Mouse (Mus musculus) MEL (cell line): ENCODE data around the gene Dnmt3l. TPM values are rescaled to one million over a fixed set of nuclear protein-coding genes. Genes with fewer than 3 reads are reported as not detected.

Source experiments
- DNase-seq: peaks from one replicate; pipeline ENCODE4 v3.0.0; 2011; ENCODE audit warnings: low read depth, low spot score
- H3K27ac ChIP-seq: 2 replicates; pipeline ENCODE4 v1.5.1; 2012; ENCODE audit warnings: low read depth, mild to moderate bottlenecking, control low read depth, low read length, moderate library complexity; ENCODE audit not compliant: control insufficient read depth
- H3K27me3 ChIP-seq, 2 experiments: fragments of 150-350 bp in 1 of 2; sonication (generic) in 1 of 2; 2 replicates each; pipeline ENCODE4 v1.6.1; 2012; ENCODE audit warnings: low read length in 2 of 2, mild to moderate bottlenecking in 2 of 2, improper control_type of control experiment in 1 of 2, moderate library complexity in 1 of 2; ENCODE audit not compliant: insufficient read depth in 2 of 2, control insufficient read depth in 1 of 2
- H3K36me3 ChIP-seq, 2 experiments: 2 replicates each; pipeline ENCODE4 v1.6.1; 2012 to 2014; ENCODE audit warnings: low read length in 2 of 2, improper control_type of control experiment in 1 of 2, inconsistent platforms in 1 of 2, mild to moderate bottlenecking in 1 of 2; ENCODE audit not compliant: insufficient read depth in 2 of 2, control insufficient read depth in 1 of 2
- H3K4me1 ChIP-seq, 2 experiments: fragments of 150-350 bp in 1 of 2; sonication (generic) in 1 of 2; 2 replicates each; pipeline ENCODE4 v1.6.1; 2012; ENCODE audit warnings: low read length in 2 of 2, improper control_type of control experiment in 1 of 2, mild to moderate bottlenecking in 1 of 2; ENCODE audit not compliant: insufficient read depth in 2 of 2, control insufficient read depth in 1 of 2
- H3K4me3 ChIP-seq, 2 experiments: fragments of 150-350 bp in 1 of 2; sonication (generic) in 1 of 2; 2 replicates each; pipeline ENCODE4 v1.5.1; 2012; ENCODE audit warnings: low read depth in 2 of 2, low read length in 2 of 2, mild to moderate bottlenecking in 2 of 2, moderate library complexity in 2 of 2, control low read depth in 1 of 2, improper control_type of control experiment in 1 of 2; ENCODE audit not compliant: control insufficient read depth in 1 of 2, insufficient read depth in 1 of 2
- H3K79me2 ChIP-seq: 2 replicates; pipeline ENCODE4 v1.6.1; 2012; ENCODE audit warnings: mild to moderate bottlenecking, low read length, moderate library complexity; ENCODE audit not compliant: control insufficient read depth, poor library complexity, insufficient read depth
- H3K9ac ChIP-seq: 2 replicates; pipeline ENCODE4 v1.6.1; 2012; ENCODE audit warnings: low read depth, mild to moderate bottlenecking, control low read depth, low read length, moderate library complexity; ENCODE audit not compliant: control insufficient read depth, poor library complexity, severe bottlenecking
- H3K9me3 ChIP-seq: fragments of 150-350 bp; sonication (generic); replicated peaks from 2 replicates; pipeline ENCODE4 v1.6.1; 2012; ENCODE audit warnings: mild to moderate bottlenecking, low read length, improper control_type of control experiment, moderate library complexity; ENCODE audit not compliant: insufficient read depth
- BHLHE40 ChIP-seq: IDR thresholded peaks from 2 replicates; pipeline ENCODE4 v1.6.1; 2012; ENCODE audit warnings: low read depth, mild to moderate bottlenecking, inconsistent platforms, low read length, improper control_type of control experiment, borderline replicate concordance
- CHD1 ChIP-seq: IDR thresholded peaks from 2 replicates; pipeline ENCODE4 v1.6.1; 2012; ENCODE audit warnings: low read depth, mild to moderate bottlenecking, inconsistent platforms, low read length, improper control_type of control experiment
- CTCF ChIP-seq, 3 experiments: IDR thresholded peaks in 2 of 3; conservative IDR thresholded peaks in 1 of 3; 2 replicates each; pipeline ENCODE4 v1.5.1; 2011 to 2012; ENCODE audit warnings: low read length in 3 of 3, low read depth in 2 of 3, mild to moderate bottlenecking in 2 of 3, improper control_type of control experiment in 1 of 3, inconsistent platforms in 1 of 3, mixed read lengths in 1 of 3, moderate library complexity in 1 of 3; ENCODE audit not compliant: control insufficient read depth in 1 of 3, insufficient read depth in 1 of 3, poor library complexity in 1 of 3, severe bottlenecking in 1 of 3
- E2F4 ChIP-seq: IDR thresholded peaks from 2 replicates; pipeline ENCODE4 v1.6.1; 2011; ENCODE audit warnings: low read depth, low read length, improper control_type of control experiment, borderline replicate concordance
- EP300 ChIP-seq, 2 experiments: IDR thresholded peaks; 2 replicates each; pipeline ENCODE4 v1.6.1; 2011; ENCODE audit warnings: improper control_type of control experiment in 2 of 2, low read length in 2 of 2, low read depth in 1 of 2, mild to moderate bottlenecking in 1 of 2
- ETS1 ChIP-seq: IDR thresholded peaks from 2 replicates; pipeline ENCODE4 v1.6.1; 2012; ENCODE audit warnings: low read depth, mild to moderate bottlenecking, inconsistent platforms, low read length, improper control_type of control experiment, moderate library complexity
- GABPA ChIP-seq: IDR thresholded peaks from 2 replicates; pipeline ENCODE4 v1.6.1; 2012; ENCODE audit warnings: low read depth, mild to moderate bottlenecking, inconsistent platforms, low read length, improper control_type of control experiment, moderate library complexity
- HCFC1 ChIP-seq: IDR thresholded peaks from 2 replicates; pipeline ENCODE4 v1.6.1; 2012; ENCODE audit warnings: low read depth, mild to moderate bottlenecking, inconsistent platforms, low read length, improper control_type of control experiment, moderate library complexity
- JUND ChIP-seq: IDR thresholded peaks from 2 replicates; pipeline ENCODE4 v1.6.1; 2011; ENCODE audit warnings: low read depth, mild to moderate bottlenecking, improper control_type of control experiment, low read length
- MAFK ChIP-seq: IDR thresholded peaks from 2 replicates; pipeline ENCODE4 v1.6.1; 2011; ENCODE audit warnings: low read depth, mild to moderate bottlenecking, low read length, improper control_type of control experiment, borderline replicate concordance
- MEF2A ChIP-seq: IDR thresholded peaks from 2 replicates; pipeline ENCODE4 v1.6.1; 2014; ENCODE audit warnings: low read depth, mild to moderate bottlenecking, inconsistent platforms, low read length, improper control_type of control experiment; ENCODE audit not compliant: poor library complexity, insufficient replicate concordance, severe bottlenecking; ENCODE audit errors: extremely low read depth
- MXI1 ChIP-seq: IDR thresholded peaks from 2 replicates; pipeline ENCODE4 v1.6.1; 2011; ENCODE audit warnings: mild to moderate bottlenecking, low read depth, low read length, improper control_type of control experiment
- MYB ChIP-seq: IDR thresholded peaks from 2 replicates; pipeline ENCODE4 v1.6.1; 2011; ENCODE audit warnings: mild to moderate bottlenecking, low read depth, low read length, improper control_type of control experiment
- NELFE ChIP-seq: IDR thresholded peaks from 2 replicates; pipeline ENCODE4 v1.6.1; 2011; ENCODE audit warnings: low read depth, low read length, improper control_type of control experiment
- NRF1 ChIP-seq: IDR thresholded peaks from 2 replicates; pipeline ENCODE4 v1.6.1; 2014; ENCODE audit warnings: low read depth, mild to moderate bottlenecking, inconsistent platforms, low read length, improper control_type of control experiment, moderate library complexity; ENCODE audit not compliant: poor library complexity, insufficient read depth, severe bottlenecking
- POLR2AphosphoS5 ChIP-seq: IDR thresholded peaks from 2 replicates; pipeline ENCODE4 v1.6.1; 2012; ENCODE audit warnings: low read depth, borderline replicate concordance, mild to moderate bottlenecking, inconsistent platforms, low read length, moderate library complexity, mixed read lengths
- RCOR1 ChIP-seq: IDR thresholded peaks from 2 replicates; pipeline ENCODE4 v1.6.1; 2012; ENCODE audit warnings: low read depth, mild to moderate bottlenecking, inconsistent platforms, low read length, improper control_type of control experiment
- SMC3 ChIP-seq: IDR thresholded peaks from 2 replicates; pipeline ENCODE4 v1.6.1; 2011; ENCODE audit warnings: low read depth, low read length, improper control_type of control experiment
- TAL1 ChIP-seq: IDR thresholded peaks from 2 replicates; pipeline ENCODE4 v1.6.1; 2012; ENCODE audit warnings: mild to moderate bottlenecking, inconsistent platforms, low read length, moderate library complexity, mixed read lengths
- TCF12 ChIP-seq: IDR thresholded peaks from 2 replicates; pipeline ENCODE4 v1.6.1; 2014; ENCODE audit warnings: low read depth, mild to moderate bottlenecking, inconsistent platforms, low read length, improper control_type of control experiment, moderate library complexity
- USF1 ChIP-seq: IDR thresholded peaks from 2 replicates; pipeline ENCODE4 v1.6.1; 2014; ENCODE audit warnings: low read depth, mild to moderate bottlenecking, inconsistent platforms, low read length, improper control_type of control experiment, moderate library complexity
- ZC3H11A ChIP-seq: IDR thresholded peaks from 2 replicates; pipeline ENCODE4 v1.6.1; 2012; ENCODE audit warnings: low read depth, mild to moderate bottlenecking, inconsistent platforms, low read length, improper control_type of control experiment
- ZKSCAN1 ChIP-seq: IDR thresholded peaks from 2 replicates; pipeline ENCODE4 v1.6.1; 2012; ENCODE audit warnings: low read depth, mild to moderate bottlenecking, inconsistent platforms, low read length, improper control_type of control experiment, moderate library complexity
- ZMIZ1 ChIP-seq: IDR thresholded peaks from 2 replicates; pipeline ENCODE4 v1.6.1; 2012; ENCODE audit warnings: low read depth, mild to moderate bottlenecking, inconsistent platforms, low read length, improper control_type of control experiment, moderate library complexity
- ZNF384 ChIP-seq: IDR thresholded peaks from 2 replicates; pipeline ENCODE4 v1.6.1; 2012; ENCODE audit warnings: low read depth, mild to moderate bottlenecking, inconsistent platforms, low read length, improper control_type of control experiment
- polyA plus RNA-seq, 2 experiments: library from polyadenylated mRNA; stranded (reverse) in 1 of 2; unstranded in 1 of 2; fragments of >175 nt in 1 of 2; fragments of >200 nt in 1 of 2; gene quantifications; 2 replicates each; pipeline versions ENCODE4 v1.2.1 to v1.2.4; 2012; ENCODE audit warnings: low replicate concordance in 2 of 2, low read depth in 1 of 2; ENCODE audit not compliant: insufficient read length in 2 of 2, insufficient read depth in 1 of 2, missing spikeins in 1 of 2
- total RNA-seq: library from RNA; depleted of rRNA; stranded (reverse); fragments of 300-350 nt; gene quantifications from 2 replicates; pipeline ENCODE4 v1.2.3, GENCODE M21; 2012

Gene Dnmt3l
- total and polyA plus RNA-seq, 3 experiments, result not detected

GRCm38 (mm10) chr10:78085711-78086110 is 44.0 kb downstream of the Dnmt3l start:
- Histone ChIP-seq H3K4me1 (no peaks in the 10 kb centered on the region), H3K27ac (no peak overlapping the region), H3K9ac (no peak overlapping the region), H3K79me2 (no peaks in the 10 kb centered on the region), H3K9me3 (no peaks in the 10 kb centered on the region), H3K27me3 (peaks cover 1 to 3% of the 10 kb centered on the region in 2 experiments; a peak in 3 of 4 replicates), H3K4me3 (no peak overlapping the region), H3K36me3 (no peaks in the 10 kb centered on the region)
- TF ChIP-seq EP300 (IDR thresholded peaks at IDR 0.05; ENCODE audit: low read depth in 1 of 2, low read length in 2 of 2), result no peak
- no peak for TF ChIP-seq ZKSCAN1
- TF ChIP-seq TCF12, result no peak
- no peak for TF ChIP-seq CHD1
- DNase-seq, result no peak

- peaks cover 0 to 3% of the 10 kb centered on the region in 2 experiments; a peak in 2 of 4 replicates for H3K27me3 ChIP-seq
- no peaks in the 10 kb centered on the region for H3K36me3 ChIP-seq
- no peaks in the 10 kb centered on the region for H3K9me3 ChIP-seq
- H3K79me2 ChIP-seq, result no peaks in the 10 kb centered on the region
- H3K9ac ChIP-seq, result no peak overlapping the region
- no peak for TF ChIP-seq RCOR1
- no peak for TF ChIP-seq ZC3H11A
- TF ChIP-seq HCFC1, result no peak
- TF ChIP-seq SMC3, result no peak
- TF ChIP-seq ZNF384, result no peak
- no peak for TF ChIP-seq ETS1
- no peak overlapping the region for H3K4me3 ChIP-seq
- no peak overlapping the region for H3K27ac ChIP-seq
- DNase-seq, result no peak
- H3K4me1 ChIP-seq, result no peaks in the 10 kb centered on the region
Measured at GRCm38 (mm10) chr10:78086444-78087061, 44.8 kb downstream of the Dnmt3l start.

GRCm38 (mm10) chr10:78087101-78087511 is 45.4 kb downstream of the Dnmt3l start:
- no peak overlapping the region for H3K27ac ChIP-seq
- no peaks in the 10 kb centered on the region for H3K79me2 ChIP-seq
- no peak overlapping the region for H3K4me3 ChIP-seq
- H3K27me3 ChIP-seq, result peaks cover under 1 to 3% of the 10 kb centered on the region in 2 experiments; a peak in 2 of 4 replicates
- DNase-seq, result peak; percentile 34
- TF ChIP-seq MXI1 (no peak), USF1 (no peak), E2F4 (no peak), GABPA (no peak), NELFE (no peak), POLR2AphosphoS5 (no peak), MYB (no peak), MEF2A (no peak), HCFC1 (no peak), TAL1 (no peak), NRF1 (no peak), MAFK (no peak), CTCF (IDR thresholded peaks at IDR 0.05 in 2 of 3, conservative IDR thresholded peaks at IDR 0.05 in 1 of 3; ENCODE audit: control insufficient read depth in 1 of 3, insufficient read depth in 1 of 3, low read depth in 2 of 3, low read length in 3 of 3, poor library complexity in 1 of 3, severe bottlenecking in 1 of 3) (no peak), BHLHE40 (no peak), RCOR1 (no peak), TCF12 (no peak), ZMIZ1 (no peak), JUND (no peak)
- no peaks in the 10 kb centered on the region for H3K36me3 ChIP-seq
- H3K9ac ChIP-seq, result no peak overlapping the region
- H3K9me3 ChIP-seq, result no peaks in the 10 kb centered on the region
- no peaks in the 10 kb centered on the region for H3K4me1 ChIP-seq
